Mouse (Mus musculus) liver, postnatal 0 days (tissue): Measurements from ENCODE around the gene Banf2.

Experiments used
- CTCF ChIP-seq: sonication (generic); IDR thresholded peaks from 2 replicates; pipeline ENCODE4 v1.5.1; 2016; ENCODE audit warnings: antibody characterized with exemption, low read depth
- EP300 ChIP-seq: IDR thresholded peaks from 2 replicates; pipeline ENCODE4 v1.6.1; 2016; ENCODE audit warnings: antibody characterized with exemption, low read depth, mild to moderate bottlenecking

DNA sequence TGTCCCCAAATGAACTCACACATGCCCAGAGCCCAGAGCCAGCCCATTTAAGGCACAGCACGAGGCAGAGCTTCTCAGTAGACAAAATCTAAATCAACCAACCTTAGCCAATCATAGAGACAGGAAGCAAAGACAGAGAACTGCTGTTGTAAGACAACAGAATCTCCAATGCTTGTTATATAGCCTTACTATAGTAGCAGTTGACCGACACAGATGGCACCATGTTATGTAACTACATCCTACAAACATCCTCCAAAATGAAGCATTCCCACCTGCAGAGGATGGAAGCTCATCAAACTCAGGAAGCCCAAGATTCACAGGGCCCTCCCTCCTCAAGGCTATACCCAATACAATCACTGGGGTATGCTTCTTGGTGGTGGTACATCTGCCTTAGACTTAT lies 45.4 kb upstream of the Banf2 start:
- TF ChIP-seq CTCF (no peak), EP300 (no peak)
